In genomic region chr4:133262882-133263281, GRCm38 (mm10) we compare ENCODE assay signal across 9 mouse cellular contexts. TPM values are rescaled to one million over a fixed set of nuclear protein-coding genes. Genes with fewer than 3 reads are reported as not detected.
A peak's percentile ranks its signal among the peaks of the same experiment; 100 is the strongest.
DNase-seq lines count a peak whose midpoint lies in the region; ATAC-seq and TF ChIP-seq lines count a peak whose summit lies in the region.
"Had no signal": no experiment of that assay in that cellular context is flagged by ENCODE, and none has a peak within 500 bp of the region (broad histone marks: within the 10 kb centered on the region; RNA-seq: fewer than 3 reads in every experiment).

TSS of gene Sytl1 (minus strand) at chr4:133263113.

- no peaks in the 10 kb centered on the region for H3K9me3 ChIP-seq in liver, postnatal 0 days (ENCODE audit: low read length)

- no peak within 1 kb of the TSS for H3K4me3 ChIP-seq in gastrocnemius, adult 2 months
- peak within 1 kb of the TSS; percentile 9 for H3K4me3 ChIP-seq in liver, postnatal 0 days (ENCODE audit: low read depth, low read length)

- peak within 1 kb of the TSS; percentile 55 for H3K4me2 ChIP-seq in liver, postnatal 0 days (ENCODE audit: low read depth, low read length)

- TF ChIP-seq CTCF in gastrocnemius, adult 2 months (IDR thresholded peaks at IDR 0.05): no peak
- TF ChIP-seq CTCF in liver, postnatal 0 days (IDR thresholded peaks at IDR 0.05; ENCODE audit: low read depth): peak; percentile 42; the same call in 1 of the 2 replicates

- H3K27me3 ChIP-seq in liver, postnatal 0 days (ENCODE audit: insufficient read depth, low read length): no peaks in the 10 kb centered on the region

- DNase-seq in gastrocnemius, adult 2 months: peak; percentile 12
- no peak for DNase-seq in gastrocnemius, postnatal 25 days
- DNase-seq in urinary bladder, postnatal 14 days (ENCODE audit: low spot score): peak; percentile 56
- DNase-seq in urinary bladder, postnatal 4 days (ENCODE audit: low spot score in 2 of 2): no peak
- DNase-seq in liver, postnatal 0 days: no peak
- no peak for DNase-seq in layer of hippocampus, adult 8-10 months (ENCODE audit: low spot score in 2 of 2)
- no peak for DNase-seq in retina, embryonic 14.5 days (ENCODE audit: low spot score)
- no peak for DNase-seq in gastrocnemius, postnatal 10 days

- H3K4me1 ChIP-seq in liver, postnatal 0 days (ENCODE audit: insufficient read depth): 0 out of 2 replicates have a peak, but pooled peaks cover 3% of the 10 kb centered on the region

- no peak for TF ChIP-seq EP300 in liver, postnatal 0 days (IDR thresholded peaks at IDR 0.05; ENCODE audit: low read depth)

- intact Hi-C loops in gastrocnemius, adult 2 months (cut with DNase I): no loop called here

- no peak for ATAC-seq in liver, postnatal 0 days
- ATAC-seq: hindbrain, embryonic 16.5 days had no signal

- H3K36me3 ChIP-seq in liver, postnatal 0 days (replicated peaks; ENCODE audit: insufficient read depth, low read length): peaks cover 35% of the 10 kb centered on the region

- H3K27ac ChIP-seq in gastrocnemius, adult 2 months: no peak within 1 kb of the TSS
- no peak within 1 kb of the TSS for H3K27ac ChIP-seq in liver, postnatal 0 days (ENCODE audit: low read depth)

- H3K9ac ChIP-seq in liver, postnatal 0 days (replicated peaks): peak within 1 kb of the TSS; percentile 30

- 29% methylated on average over 7 of the region's 7 CpGs for WGBS in liver, postnatal 0 days (ENCODE audit: insufficient replicate concordance)

RNA-seq across cellular contexts. Expression of gene Sytl1, which starts in this region (rescaled TPM):
- not detected for total RNA-seq in gastrocnemius, adult 2 months (2021)
- under 1 TPM; 0.29 to 0.36 TPM for total RNA-seq in gastrocnemius, postnatal 25 days (2021)
- 1.0 and 1.3 TPM in 2 replicates for polyA plus RNA-seq in liver, postnatal 0 days (2015; fragmentation: Nextera tagmentation; extraction: Ambion mirVana)
- 1 to 10 TPM in 3 of 4 experiments, under 1 TPM in 1; 0.84 to 1.4 (median 1.4) TPM for total RNA-seq in layer of hippocampus, adult 8-10 months (2022)
- 1 to 10 TPM; 1.1 to 1.4 TPM for total RNA-seq in gastrocnemius, postnatal 10 days (2021)

Comparison
In these comparisons a context has a peak if more than half of its experiments do, and no peak if none do; other contexts are left out.
1. Peak in DNase-seq in gastrocnemius, adult 2 months; RNA of the gene not detected or under 1 TPM.